Mouse (Mus musculus): ENCODE measurements around the gene Sars2. TPM values are rescaled to one million over a fixed set of nuclear protein-coding genes. Genes with fewer than 3 reads are reported as not detected.

Sars2 gene
- polyA plus RNA-seq, 1 experiment = 22.5 TPM

DNA sequence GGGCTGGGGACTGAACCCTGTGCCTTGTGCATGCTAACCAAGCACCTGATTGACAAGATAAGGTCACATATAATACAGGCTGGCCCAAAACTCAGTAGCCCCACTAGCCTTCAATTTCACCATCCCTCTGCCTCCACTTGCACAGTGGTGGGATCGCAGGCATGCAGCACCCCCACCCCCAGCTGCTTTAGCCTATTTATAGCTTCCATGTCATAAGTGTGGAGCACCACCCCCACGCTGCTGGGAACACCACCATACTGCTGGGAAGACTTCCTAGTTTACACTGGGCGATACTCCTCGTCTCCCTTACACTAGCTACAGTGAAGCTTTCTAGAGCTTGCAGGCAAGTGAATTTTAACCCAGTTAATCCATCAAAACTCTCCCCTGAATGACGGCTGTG lies 27.1 kb upstream of the Sars2 start:
- TF ChIP-seq POLR2A (IDR thresholded peaks at IDR 0.05; ENCODE audit: insufficient read depth, low read length) (no peak), EP300 (IDR thresholded peaks at IDR 0.05; ENCODE audit: insufficient read depth, low read depth, low read length) (no peak), CTCF (IDR thresholded peaks at IDR 0.05; ENCODE audit: low read depth, low read length) (no peak)
- H3K9ac ChIP-seq (ENCODE audit: low read depth, poor library complexity, severe bottlenecking) = no peak overlapping the region
- no peaks in the 10 kb centered on the region for H3K9me3 ChIP-seq (replicated peaks; ENCODE audit: control insufficient read depth, insufficient read depth, low read length, poor library complexity, severe bottlenecking)
- H3K27ac ChIP-seq (ENCODE audit: insufficient read depth, low read length) = no peak overlapping the region
- H3K27me3 ChIP-seq (ENCODE audit: control insufficient read depth, insufficient read depth, low read length, poor library complexity, severe bottlenecking) = no peaks in the 10 kb centered on the region
- H3K36me3 ChIP-seq (ENCODE audit: control insufficient read depth, insufficient read depth, low read length, poor library complexity, severe bottlenecking) = no peaks in the 10 kb centered on the region
- no peak overlapping the region for H3K4me3 ChIP-seq (ENCODE audit: low read depth, low read length)
- H3K4me1 ChIP-seq (ENCODE audit: control insufficient read depth, insufficient read depth, low read length) = peaks cover 4% of the 10 kb centered on the region

GRCm38 (mm10) chr7:28715598-28715997 lies 26.2 kb upstream of the Sars2 start:
- Histone ChIP-seq H3K9me3 (replicated peaks; ENCODE audit: control insufficient read depth, insufficient read depth, low read length, poor library complexity, severe bottlenecking) (no peaks in the 10 kb centered on the region), H3K4me3 (ENCODE audit: low read depth, low read length) (no peak overlapping the region), H3K9ac (ENCODE audit: low read depth, poor library complexity, severe bottlenecking) (no peak overlapping the region), H3K36me3 (ENCODE audit: control insufficient read depth, insufficient read depth, low read length, poor library complexity, severe bottlenecking) (no peaks in the 10 kb centered on the region), H3K27me3 (ENCODE audit: control insufficient read depth, insufficient read depth, low read length, poor library complexity, severe bottlenecking) (no peaks in the 10 kb centered on the region), H3K4me1 (ENCODE audit: control insufficient read depth, insufficient read depth, low read length) (peaks cover 6% of the 10 kb centered on the region), H3K27ac (ENCODE audit: insufficient read depth, low read length) (no peak overlapping the region)
- TF ChIP-seq CTCF (IDR thresholded peaks at IDR 0.05; ENCODE audit: low read depth, low read length) = no peak
- no peak for TF ChIP-seq POLR2A (IDR thresholded peaks at IDR 0.05; ENCODE audit: insufficient read depth, low read length)
- no peak for TF ChIP-seq EP300 (IDR thresholded peaks at IDR 0.05; ENCODE audit: insufficient read depth, low read depth, low read length)

DNA sequence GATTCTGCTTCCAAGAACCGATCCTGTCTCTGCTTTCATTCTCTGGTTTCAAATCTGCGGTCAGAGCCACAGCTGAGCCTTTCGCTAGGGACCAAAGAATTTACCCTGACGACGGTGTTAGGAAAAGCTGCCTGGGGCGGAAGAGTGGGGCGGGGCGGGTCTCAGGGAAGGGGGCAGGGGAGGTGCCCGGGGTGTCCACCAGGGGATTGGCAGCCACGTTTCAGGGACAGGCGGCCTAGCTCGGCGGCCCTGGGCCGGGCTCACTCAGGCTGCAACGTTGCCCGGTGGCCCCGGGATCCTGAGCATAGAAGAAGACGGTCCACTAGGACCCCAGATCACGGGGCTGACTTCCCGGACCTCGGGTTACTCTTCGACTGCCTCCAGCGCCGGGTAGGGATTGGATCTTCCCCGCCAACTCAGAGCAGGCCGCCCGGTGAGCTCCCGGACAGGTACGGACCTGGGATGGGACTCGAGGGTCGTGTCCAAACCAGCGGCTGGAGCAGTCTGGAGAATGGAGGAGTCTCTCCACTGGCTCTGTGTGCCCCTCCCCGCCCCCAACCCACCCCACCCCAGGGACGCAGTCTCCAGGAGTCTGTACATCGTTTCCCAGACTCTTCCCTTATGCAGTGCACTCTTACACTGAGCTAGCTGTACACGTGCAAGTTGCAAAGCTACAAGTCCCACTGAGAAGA lies 25.1 kb upstream of the Sars2 start, which contains the start of gene Fbxo17:
TSS of gene Fbxo17 (plus strand) at position 215 of the 692 bp plus-strand sequence.
- Histone ChIP-seq H3K9me3 (replicated peaks; ENCODE audit: control insufficient read depth, insufficient read depth, low read length, poor library complexity, severe bottlenecking) (no peaks in the 10 kb centered on the region), H3K27me3 (ENCODE audit: control insufficient read depth, insufficient read depth, low read length, poor library complexity, severe bottlenecking) (no peaks in the 10 kb centered on the region), H3K36me3 (ENCODE audit: control insufficient read depth, insufficient read depth, low read length, poor library complexity, severe bottlenecking) (no peaks in the 10 kb centered on the region), H3K27ac (ENCODE audit: insufficient read depth, low read length) (no peak within 1 kb of the TSS), H3K4me3 (ENCODE audit: low read depth, low read length) (peak within 1 kb of the TSS; percentile 73), H3K9ac (ENCODE audit: low read depth, poor library complexity, severe bottlenecking) (peak within 1 kb of the TSS; percentile 93), H3K4me1 (ENCODE audit: control insufficient read depth, insufficient read depth, low read length) (peaks cover 8% of the 10 kb centered on the region)
- TF ChIP-seq POLR2A (IDR thresholded peaks at IDR 0.05; ENCODE audit: insufficient read depth, low read length) = no peak
- TF ChIP-seq EP300 (IDR thresholded peaks at IDR 0.05; ENCODE audit: insufficient read depth, low read depth, low read length) = no peak

- Histone ChIP-seq H3K9me3 (replicated peaks; ENCODE audit: control insufficient read depth, insufficient read depth, low read length, poor library complexity, severe bottlenecking) (no peaks in the 10 kb centered on the region), H3K4me3 (ENCODE audit: low read depth, low read length) (no peak overlapping the region), H3K27me3 (ENCODE audit: control insufficient read depth, insufficient read depth, low read length, poor library complexity, severe bottlenecking) (no peaks in the 10 kb centered on the region), H3K9ac (ENCODE audit: low read depth, poor library complexity, severe bottlenecking) (peak overlapping the region; percentile 93), H3K4me1 (ENCODE audit: control insufficient read depth, insufficient read depth, low read length) (peaks cover 8% of the 10 kb centered on the region), H3K27ac (ENCODE audit: insufficient read depth, low read length) (no peak overlapping the region), H3K36me3 (ENCODE audit: control insufficient read depth, insufficient read depth, low read length, poor library complexity, severe bottlenecking) (no peaks in the 10 kb centered on the region)
- no peak for TF ChIP-seq POLR2A (IDR thresholded peaks at IDR 0.05; ENCODE audit: insufficient read depth, low read length)
- no peak for TF ChIP-seq EP300 (IDR thresholded peaks at IDR 0.05; ENCODE audit: insufficient read depth, low read depth, low read length)
- TF ChIP-seq CTCF (IDR thresholded peaks at IDR 0.05; ENCODE audit: low read depth, low read length) = no peak
Observed at GRCm38 (mm10) chr7:28717726-28718125, 24.1 kb upstream of the Sars2 start.

- H3K36me3 ChIP-seq (ENCODE audit: control insufficient read depth, insufficient read depth, low read length, poor library complexity, severe bottlenecking) = 0 out of 2 replicates have a peak, but pooled peaks cover 2% of the 10 kb centered on the region
- no peak for TF ChIP-seq CTCF (IDR thresholded peaks at IDR 0.05; ENCODE audit: low read depth, low read length)
- no peak for TF ChIP-seq POLR2A (IDR thresholded peaks at IDR 0.05; ENCODE audit: insufficient read depth, low read length)
- TF ChIP-seq EP300 (IDR thresholded peaks at IDR 0.05; ENCODE audit: insufficient read depth, low read depth, low read length) = peak; percentile 29; the same call in 1 of the 2 replicates
- H3K4me3 ChIP-seq (ENCODE audit: low read depth, low read length) = no peak overlapping the region
- H3K27ac ChIP-seq (ENCODE audit: insufficient read depth, low read length) = peak overlapping the region; percentile 68
- peaks cover 6% of the 10 kb centered on the region for H3K4me1 ChIP-seq (ENCODE audit: control insufficient read depth, insufficient read depth, low read length)
- no peak overlapping the region for H3K9ac ChIP-seq (ENCODE audit: low read depth, poor library complexity, severe bottlenecking)
- peaks cover 3% of the 10 kb centered on the region for H3K9me3 ChIP-seq (replicated peaks; ENCODE audit: control insufficient read depth, insufficient read depth, low read length, poor library complexity, severe bottlenecking)
- H3K27me3 ChIP-seq (ENCODE audit: control insufficient read depth, insufficient read depth, low read length, poor library complexity, severe bottlenecking) = no peaks in the 10 kb centered on the region
Observed at GRCm38 (mm10) chr7:28719159-28719558, 22.6 kb upstream of the Sars2 start.

GRCm38 (mm10) chr7:28719650-28720049 lies 22.1 kb upstream of the Sars2 start:
- no peak overlapping the region for H3K4me3 ChIP-seq (ENCODE audit: low read depth, low read length)

More at GRCm38 (mm10) chr7:28719650-28720049, 22.1 kb upstream of the Sars2 start:
- no peak for TF ChIP-seq POLR2A (IDR thresholded peaks at IDR 0.05; ENCODE audit: insufficient read depth, low read length)
- no peak for TF ChIP-seq EP300 (IDR thresholded peaks at IDR 0.05; ENCODE audit: insufficient read depth, low read depth, low read length)
- TF ChIP-seq CTCF (IDR thresholded peaks at IDR 0.05; ENCODE audit: low read depth, low read length) = no peak
- Histone ChIP-seq H3K36me3 (ENCODE audit: control insufficient read depth, insufficient read depth, low read length, poor library complexity, severe bottlenecking) (0 out of 2 replicates have a peak, but pooled peaks cover 2% of the 10 kb centered on the region), H3K9me3 (replicated peaks; ENCODE audit: control insufficient read depth, insufficient read depth, low read length, poor library complexity, severe bottlenecking) (peaks cover 8% of the 10 kb centered on the region), H3K4me1 (ENCODE audit: control insufficient read depth, insufficient read depth, low read length) (peaks cover 6% of the 10 kb centered on the region), H3K27ac (ENCODE audit: insufficient read depth, low read length) (peak overlapping the region; percentile 68), H3K9ac (ENCODE audit: low read depth, poor library complexity, severe bottlenecking) (no peak overlapping the region), H3K27me3 (ENCODE audit: control insufficient read depth, insufficient read depth, low read length, poor library complexity, severe bottlenecking) (no peaks in the 10 kb centered on the region)
